Mouse (Mus musculus) T-helper 2 cell (primary cell): Measurements from ENCODE around the gene Muc1.

Experiments
- in situ Hi-C: fragments of 300-600 bp; cut with MboI, MseI; formaldehyde crosslinking; loops from one replicate; pipeline ENCODE4 v1.15.1; 2025; ENCODE audit warnings: high pct_unique_total_duplicates

The Muc1 gene

DNA sequence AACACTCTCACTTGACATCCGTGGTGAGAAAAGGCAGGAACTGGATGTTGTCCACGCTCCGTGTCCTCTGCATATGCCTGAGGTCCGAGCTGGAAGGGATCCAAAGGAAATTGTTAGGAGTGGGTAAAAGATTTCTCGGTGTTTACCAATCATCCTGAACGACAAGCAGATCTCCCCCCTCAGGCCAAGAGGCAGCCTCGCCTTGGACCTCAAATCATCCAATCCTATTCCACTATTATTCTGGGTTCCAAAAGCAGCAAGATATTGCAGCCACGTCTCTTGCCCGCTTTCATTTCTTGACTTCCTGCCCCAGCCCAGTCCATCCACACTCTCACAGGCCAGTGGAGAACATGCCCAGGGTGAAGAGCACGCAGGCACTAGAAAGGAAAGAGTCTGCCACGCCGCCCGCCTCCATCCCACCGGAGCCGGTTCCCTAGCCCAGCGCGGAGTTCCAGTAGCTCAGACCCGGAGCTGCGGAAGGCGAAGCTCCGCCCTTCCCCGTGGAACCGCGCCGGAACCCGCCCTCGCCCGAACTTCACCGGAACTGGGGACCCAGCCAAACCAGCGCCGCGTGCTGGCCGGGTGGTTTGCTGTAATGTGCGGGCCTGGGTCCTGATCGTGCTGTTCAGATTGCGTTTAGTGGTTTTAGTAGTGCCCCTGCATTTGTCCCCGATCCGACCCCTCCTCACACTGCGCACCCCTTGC lies 41.3 kb downstream of the Muc1 start, which contains the start of gene Slc50a1:
TSS of gene Slc50a1 (minus strand) at position 520 of the 705 bp plus-strand sequence.
- in situ Hi-C loops: no loop called here

DNA sequence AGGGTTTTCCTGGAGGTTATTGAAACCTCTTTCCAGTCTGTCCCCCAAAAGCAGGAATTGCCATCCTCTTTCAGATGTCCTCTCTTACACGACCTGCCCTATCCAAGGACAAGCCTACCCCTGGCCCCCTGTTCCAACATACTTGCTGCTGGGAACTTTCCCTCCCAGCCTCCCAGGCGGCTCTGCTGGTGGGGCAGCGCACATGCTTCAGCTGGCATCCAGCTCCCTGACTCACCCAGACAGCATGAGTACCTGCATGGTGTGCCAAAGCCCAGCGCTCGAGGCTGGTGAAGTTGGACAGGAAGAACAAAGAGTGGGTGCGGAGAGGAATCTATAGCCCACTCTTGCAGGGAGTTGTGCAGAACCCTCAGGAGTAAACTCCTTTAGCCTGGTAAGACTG lies 42.0 kb downstream of the Muc1 start:
- in situ Hi-C loops: no loop called here

DNA sequence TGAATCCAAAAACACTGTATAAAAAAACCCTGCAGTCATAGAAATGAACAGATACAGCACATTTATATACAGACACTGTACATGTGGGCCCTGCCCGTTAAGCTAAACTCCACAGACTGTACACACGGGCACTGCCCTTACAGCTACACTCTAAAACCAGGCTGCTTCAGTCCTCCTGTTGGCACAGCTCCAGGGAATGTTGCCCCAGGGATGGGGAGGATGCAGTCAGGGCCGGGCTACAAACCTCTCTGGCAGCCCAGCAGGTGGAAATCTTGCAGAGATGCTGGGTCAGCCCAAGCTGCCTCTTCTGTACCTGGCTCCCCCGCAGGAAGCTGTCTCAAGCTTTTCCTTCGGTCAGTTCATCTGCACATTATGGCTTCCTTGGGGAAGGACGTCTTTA lies 42.9 kb downstream of the Muc1 start:
- in situ Hi-C loops: no loop called here

DNA sequence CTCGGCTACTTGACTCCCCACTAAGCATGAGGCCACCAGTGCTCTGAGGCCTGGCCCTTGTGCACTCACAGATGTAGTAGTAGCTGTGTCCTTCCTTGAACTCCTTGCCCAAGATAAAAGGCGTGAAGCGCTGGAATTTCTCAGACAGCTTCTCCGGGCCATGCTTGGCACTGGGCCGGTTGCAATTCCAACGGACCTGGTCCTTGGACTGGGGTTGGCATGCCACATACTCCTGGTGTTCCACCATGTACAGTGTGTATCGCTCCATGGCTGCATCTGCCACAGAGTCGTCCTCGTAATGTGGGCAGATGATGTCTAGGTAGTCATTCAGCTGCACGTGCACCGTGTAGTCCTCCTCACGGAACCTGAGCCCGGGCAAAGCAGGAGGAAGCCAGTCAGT lies 47.2 kb downstream of the Muc1 start:
- in situ Hi-C loops: no loop called here

DNA sequence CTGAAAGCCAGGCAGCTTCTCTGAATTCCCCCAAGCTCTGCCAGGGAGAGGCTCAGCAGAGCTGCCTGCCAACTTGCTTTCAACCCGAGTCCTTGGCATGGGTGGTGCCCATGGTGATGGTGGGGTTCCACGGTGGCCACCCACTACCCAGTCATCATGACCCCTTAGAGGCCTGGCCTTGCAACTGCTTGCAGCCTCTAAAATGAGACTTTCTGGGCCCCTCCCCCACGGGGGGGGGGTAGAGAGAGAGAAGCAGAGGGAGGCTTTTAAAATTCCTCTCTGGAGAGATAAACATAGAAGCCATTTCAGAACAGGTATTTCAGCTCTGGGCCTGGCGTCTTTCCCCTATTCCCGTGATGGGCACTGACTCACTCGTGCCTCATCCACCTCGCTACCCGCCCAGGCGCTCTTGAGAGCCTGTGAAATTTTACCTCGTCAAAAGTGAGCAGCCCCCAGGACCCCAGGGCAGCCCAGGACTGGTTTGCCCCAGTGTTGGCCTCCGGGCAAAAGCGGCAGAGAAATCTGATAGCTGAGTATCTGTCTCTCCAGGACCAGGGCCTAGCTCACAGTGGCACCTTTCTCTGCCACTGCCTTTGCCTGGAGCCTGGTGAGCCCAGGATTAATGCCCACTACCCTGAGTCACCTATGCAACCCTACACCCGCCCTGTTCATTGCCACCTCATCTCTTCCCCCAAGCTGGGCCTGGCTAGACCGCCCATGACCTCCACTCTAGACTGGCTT lies 48.6 kb downstream of the Muc1 start:
- in situ Hi-C loops: no loop called here

DNA sequence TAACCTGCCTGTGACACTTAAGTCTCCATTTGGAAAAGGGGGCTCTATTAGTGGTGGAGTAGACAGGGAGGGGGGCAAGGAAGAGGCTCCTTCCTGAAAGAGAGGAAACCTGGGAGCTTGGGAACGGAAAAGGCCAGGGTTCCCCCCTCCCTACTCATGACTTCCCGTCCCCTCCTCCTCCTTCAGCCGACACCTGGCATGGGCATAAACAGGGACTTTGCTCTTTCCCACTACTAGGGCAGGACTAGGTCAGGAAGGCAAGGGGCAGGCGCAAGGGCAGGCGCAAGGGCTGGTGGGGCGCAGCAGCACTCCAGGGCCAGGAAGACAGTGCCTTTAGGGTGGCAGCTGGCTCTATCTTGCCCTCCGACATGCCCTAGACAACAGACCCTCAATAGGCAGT lies 49.2 kb downstream of the Muc1 start:
- in situ Hi-C loops: no loop called here

DNA sequence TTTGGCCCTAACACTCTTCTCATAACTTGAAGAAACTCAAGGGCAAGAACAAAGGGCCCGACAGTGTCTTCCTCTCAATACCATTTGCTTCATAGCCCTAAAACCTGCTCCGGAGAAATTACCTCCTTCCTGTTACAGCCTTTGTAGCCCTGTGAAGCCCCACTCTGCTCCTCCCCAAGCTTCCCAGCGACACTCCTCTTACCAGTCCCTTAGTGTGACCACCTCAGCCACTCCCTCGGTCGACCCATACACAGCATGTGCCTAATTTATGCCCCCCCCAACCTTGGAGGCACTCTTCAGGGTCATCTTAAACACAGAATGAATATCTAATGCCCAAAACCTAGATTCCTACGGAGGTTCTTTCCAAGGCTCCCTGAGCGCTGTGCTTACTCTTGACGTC lies 49.8 kb downstream of the Muc1 start:
- in situ Hi-C loops: no loop called here

DNA sequence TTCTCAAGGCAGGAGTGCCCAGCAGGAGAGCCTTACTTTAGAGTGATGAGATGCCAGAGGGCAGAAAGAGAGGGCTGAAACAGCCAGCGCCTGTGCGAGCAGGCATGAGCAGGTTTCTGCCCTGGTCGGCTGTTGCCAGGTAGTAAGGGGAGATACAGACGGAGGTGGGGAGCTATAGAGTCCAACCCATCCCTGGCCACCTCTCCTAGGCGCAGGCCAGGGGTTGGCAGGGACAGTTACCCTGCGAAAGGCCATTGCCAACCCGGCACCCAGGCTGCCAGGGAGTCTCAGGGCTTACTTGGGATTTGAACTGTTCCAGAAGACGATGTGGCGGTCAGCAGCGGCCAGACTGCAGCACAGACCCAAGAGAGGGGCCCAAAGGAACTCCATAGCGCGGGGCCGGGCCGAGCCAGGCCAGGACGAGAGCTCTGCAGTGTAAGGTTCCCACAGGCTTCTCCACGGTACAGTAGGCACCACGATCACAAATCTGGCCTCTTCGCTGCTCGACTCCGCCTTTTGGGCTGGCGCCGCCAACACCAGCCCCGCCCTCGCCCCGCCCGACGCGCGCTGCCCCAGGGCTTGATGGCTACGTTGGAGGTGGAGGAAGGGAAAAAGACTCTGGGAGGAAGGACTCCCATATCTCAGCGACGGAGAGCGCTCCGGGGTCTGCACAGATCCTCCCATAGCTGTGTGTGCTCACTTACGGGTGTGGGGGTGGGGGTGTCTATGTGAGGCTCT lies 50.5 kb downstream of the Muc1 start:
- in situ Hi-C loops: no loop called here

DNA sequence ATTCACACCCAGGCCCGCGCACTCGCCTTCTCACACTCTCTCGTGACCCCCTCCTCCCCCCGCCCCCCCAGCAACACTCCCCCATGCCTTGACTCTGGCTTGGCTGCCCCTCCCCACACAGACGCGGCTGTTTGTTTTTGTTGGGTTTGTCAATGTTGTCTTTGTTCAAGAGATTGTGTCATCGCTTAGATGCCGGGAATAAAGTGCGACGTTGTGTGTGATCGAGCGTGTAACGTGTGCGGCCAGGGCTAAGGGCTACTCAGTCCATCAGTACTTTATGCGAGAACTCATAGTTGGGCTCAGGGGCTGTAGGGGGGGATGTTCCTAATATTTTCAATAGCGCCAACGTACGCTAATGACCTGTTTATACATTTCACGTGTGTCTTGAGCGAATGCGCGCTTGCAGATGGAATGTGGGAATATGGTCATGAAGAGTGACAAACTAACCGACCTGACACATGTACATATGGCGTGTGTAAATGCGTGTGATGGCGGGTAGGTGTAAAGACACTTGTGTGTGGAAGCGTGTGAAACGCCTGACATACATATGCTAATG lies 51.3 kb downstream of the Muc1 start:
- in situ Hi-C loops: loop anchor here (5.0 kb wide), 1 partner anchor 33 kb away; the partner anchor contains the start of genes Krtcap2 and Trim46

DNA sequence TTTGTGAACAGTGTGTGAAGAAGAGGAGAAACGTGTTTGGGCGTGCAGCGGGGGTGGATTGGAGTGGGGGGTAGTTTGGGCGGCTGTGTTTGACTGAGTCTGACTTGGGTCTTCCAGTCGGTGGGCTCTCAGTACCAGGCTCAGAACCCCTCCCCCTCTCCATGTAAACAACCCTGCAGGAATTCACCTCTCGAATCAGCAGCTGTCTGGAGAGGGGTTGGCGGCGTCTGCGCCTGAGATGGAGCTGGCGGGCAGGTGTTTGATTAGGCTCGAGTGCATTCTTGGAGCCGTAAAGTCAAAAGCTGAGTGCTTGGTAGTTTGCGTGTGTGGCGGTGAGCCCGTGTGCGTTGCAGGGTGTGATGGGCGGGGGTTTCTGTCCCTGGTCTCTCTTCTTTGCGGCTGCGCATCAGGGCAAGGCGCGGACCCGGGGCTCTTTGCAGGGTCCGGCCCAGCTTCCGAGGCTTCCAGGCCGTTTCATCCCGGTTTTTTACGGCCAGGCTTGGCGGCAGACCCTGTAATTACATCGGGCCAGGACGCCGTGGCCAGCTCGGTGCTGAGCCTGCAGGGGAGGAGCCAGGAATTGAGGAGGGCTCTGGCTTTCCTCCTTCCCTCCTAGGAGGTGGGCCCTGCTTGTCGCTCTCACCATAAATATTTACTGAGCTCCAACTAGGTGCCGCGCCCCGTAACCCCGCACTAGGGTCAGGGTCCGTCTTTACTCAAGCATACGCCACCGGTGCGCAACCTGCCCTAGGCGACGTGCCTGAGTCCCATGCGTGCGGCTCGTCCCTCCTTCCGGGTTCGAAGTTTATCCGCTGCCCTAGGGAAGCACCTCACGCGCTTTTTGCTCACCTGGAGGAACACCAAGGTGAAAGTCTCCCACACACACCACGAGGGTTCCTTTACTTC lies 52.0 kb downstream of the Muc1 start, which contains the start of gene Efna1:
TSS of gene Efna1 (minus strand) at position 537 of the 906 bp plus-strand sequence.
- in situ Hi-C loops: loop anchor here (5.0 kb wide), 1 partner anchor 34 kb away; the partner anchor contains the start of genes Krtcap2 and Trim46

DNA sequence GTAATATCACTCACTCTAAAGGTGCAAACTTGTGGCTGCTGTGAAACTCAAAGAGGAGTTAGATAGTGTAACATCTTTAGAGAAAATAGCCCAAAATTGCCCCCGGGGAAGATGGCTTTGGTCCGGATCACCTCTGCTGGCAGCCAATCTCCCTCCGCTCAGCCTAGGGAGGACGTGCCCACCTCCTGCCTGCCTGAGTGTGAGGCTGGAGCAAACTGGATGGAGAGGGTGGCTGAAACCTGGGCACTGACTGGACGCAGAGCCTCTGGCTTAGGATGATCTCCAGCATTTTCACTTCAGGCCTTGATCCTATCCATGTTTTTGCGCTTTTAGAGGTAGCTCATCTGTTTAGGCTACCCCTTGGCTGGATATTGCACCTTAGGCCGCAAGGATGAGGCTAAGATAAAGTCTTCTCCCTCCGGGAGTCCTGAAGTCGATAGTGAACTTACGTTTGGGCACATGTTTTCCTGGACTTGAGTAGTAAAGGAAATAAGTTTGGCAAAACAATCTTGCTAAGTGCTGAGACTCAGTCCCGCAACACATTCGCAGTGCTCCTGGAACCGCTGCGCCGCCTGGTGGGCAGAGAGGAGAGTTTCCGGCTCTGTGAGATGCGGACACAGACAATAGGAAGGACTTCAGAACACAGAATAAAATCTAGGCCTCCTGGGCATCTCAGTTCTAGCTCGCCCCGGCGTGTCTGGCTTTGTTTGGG lies 52.9 kb downstream of the Muc1 start:
- in situ Hi-C loops: loop anchor here (5.0 kb wide), 1 partner anchor 34 kb away; the partner anchor contains the start of genes Krtcap2 and Trim46

DNA sequence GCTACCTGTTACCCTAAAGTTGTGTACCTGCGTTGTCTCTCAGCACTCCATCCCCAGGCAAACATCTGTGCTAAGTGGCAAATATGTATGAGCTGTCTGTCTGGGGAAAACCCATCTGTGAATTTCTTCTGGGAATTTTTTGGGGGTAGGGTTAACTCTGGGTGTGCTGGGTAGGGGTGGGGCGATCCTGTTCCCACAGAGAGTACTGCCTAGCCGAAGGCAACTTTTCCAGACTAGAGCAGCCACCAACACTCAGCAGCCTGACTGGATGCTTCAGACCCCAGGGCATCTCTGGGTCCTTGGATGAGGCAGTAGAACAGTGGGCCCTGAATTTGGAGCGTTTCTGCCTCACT lies 53.4 kb downstream of the Muc1 start:
- in situ Hi-C loops: loop anchor here (5.0 kb wide), 1 partner anchor 35 kb away; the partner anchor contains the start of genes Krtcap2 and Trim46
